Mouse (Mus musculus) frontal cortex, adult (tissue): Measurements from ENCODE around the gene Clk2.
"Not testable (repeated sequence)": the region's sequence is repeated elsewhere in the genome, so short reads cannot be mapped to it uniquely, and the experiment has no call there.

Experiments
- ATAC-seq: cut with Nextera tagmentation; 2 replicates; pipeline ENCODE4 v1.9.2; 2017; ENCODE audit warnings: mild to moderate bottlenecking, moderate library complexity, mixed read lengths; ENCODE audit not compliant: low TSS enrichment

Clk2 gene

GRCm38 (mm10) chr3:89159616-89160344 lies 4.8 kb upstream of the Clk2 start, which contains the start of gene Hcn3:
Hcn3 (minus strand) TSS chr3:89160196.
- peak; percentile 12; the same call in 1 of the 2 replicates for ATAC-seq

GRCm38 (mm10) chr3:89161207-89161606 lies 3.4 kb upstream of the Clk2 start:
- ATAC-seq, result not testable (repeated sequence)

- no peak for ATAC-seq
These were observed 2.8 kb upstream of the Clk2 start for GRCm38 (mm10) chr3:89161786-89162185.

- ATAC-seq, result no peak
These were observed 1.5 kb upstream of the Clk2 start for GRCm38 (mm10) chr3:89163123-89163522.

GRCm38 (mm10) chr3:89163643-89164245 lies 851 bp upstream of the Clk2 start:
- no peak for ATAC-seq

- ATAC-seq, result no peak
These were observed 774 bp downstream of the Clk2 start for GRCm38 (mm10) chr3:89165268-89165870.

- ATAC-seq, result no peak
These were observed 2.4 kb downstream of the Clk2 start for GRCm38 (mm10) chr3:89166945-89167344.

- ATAC-seq, result no peak
These were observed 10.2 kb downstream of the Clk2 start for GRCm38 (mm10) chr3:89174844-89175243.

- ATAC-seq, result no peak
These were observed 10.9 kb downstream of the Clk2 start for GRCm38 (mm10) chr3:89175544-89175943.

GRCm38 (mm10) chr3:89176421-89176820 lies 11.8 kb downstream of the Clk2 start:
- no peak for ATAC-seq

- ATAC-seq, result peak; percentile 93
These were observed 12.9 kb downstream of the Clk2 start, which contains the start of gene Scamp3 for GRCm38 (mm10) chr3:89177242-89178106. Scamp3 (plus strand) TSS chr3:89177473.

- no peak for ATAC-seq
These were observed 13.5 kb downstream of the Clk2 start for GRCm38 (mm10) chr3:89178107-89178385.

- no peak for ATAC-seq
These were observed 14.5 kb downstream of the Clk2 start for GRCm38 (mm10) chr3:89179056-89179455.

- ATAC-seq, result no peak
These were observed 17.3 kb downstream of the Clk2 start for GRCm38 (mm10) chr3:89181749-89182500.

GRCm38 (mm10) chr3:89182531-89183057 lies 18.0 kb downstream of the Clk2 start:
- no peak for ATAC-seq

GRCm38 (mm10) chr3:89183058-89183958 lies 18.7 kb downstream of the Clk2 start, which contains the start of gene Fam189b:
Fam189b (plus strand) TSS chr3:89183143.
- ATAC-seq, result peak; percentile 90

GRCm38 (mm10) chr3:89183959-89184315 lies 19.3 kb downstream of the Clk2 start:
- ATAC-seq, result no peak

GRCm38 (mm10) chr3:89187197-89187596 lies 22.6 kb downstream of the Clk2 start:
- ATAC-seq, result no peak

- no peak for ATAC-seq
These were observed 23.3 kb downstream of the Clk2 start for GRCm38 (mm10) chr3:89187690-89188477.
